Mouse (Mus musculus): ENCODE measurements around the gene Olfr651. TPM values are rescaled to one million over a fixed set of nuclear protein-coding genes. Genes with fewer than 3 reads are reported as not detected.

The Olfr651 gene
- polyA plus RNA-seq, 1 experiment from 2014 or later: 0.16 TPM

DNA sequence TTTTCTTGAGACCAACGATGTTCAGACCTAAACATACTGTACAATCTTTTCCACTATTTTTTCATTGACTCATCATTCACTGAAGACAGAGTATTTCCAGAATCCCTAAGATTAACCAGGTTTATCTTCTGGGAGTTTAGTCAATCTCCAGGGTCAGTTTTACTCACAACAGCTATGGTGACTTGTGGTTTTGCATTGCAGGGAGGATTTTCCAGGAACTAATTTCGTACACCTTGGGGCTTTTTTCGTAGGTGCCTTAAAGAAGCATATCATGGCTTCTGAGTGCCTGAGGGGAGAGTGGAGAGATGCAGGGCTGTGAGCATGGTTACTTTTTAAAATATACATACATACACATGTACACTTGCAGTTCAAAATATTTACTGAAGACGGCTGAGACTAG is 36.8 kb downstream of the Olfr651 start, which contains the start of gene Olfr654:
TSS of gene Olfr654 (plus strand) at position 301 of the 400 bp plus-strand sequence.
- Histone ChIP-seq H3K4me1 (ENCODE audit: control insufficient read depth, insufficient read depth, low read length) (no peaks in the 10 kb centered on the region), H3K9ac (replicated peaks; ENCODE audit: low read depth, low read length) (no peak within 1 kb of the TSS), H3K27ac (ENCODE audit: low read depth, low read length) (no peak within 1 kb of the TSS), H3K36me3 (ENCODE audit: control insufficient read depth, insufficient read depth, low read length) (no peaks in the 10 kb centered on the region), H3K9me3 (ENCODE audit: control insufficient read depth, low read length) (no peaks in the 10 kb centered on the region), H3K27me3 (ENCODE audit: control insufficient read depth, insufficient read depth, low read length) (no peaks in the 10 kb centered on the region), H3K4me2 (ENCODE audit: low read depth, low read length) (no peak within 1 kb of the TSS), H3K4me3 (ENCODE audit: low read depth, low read length) (no peak within 1 kb of the TSS)
- ATAC-seq (ENCODE audit: low read depth): no peak
- 94% methylated on average over 4 of the region's 4 CpGs for WGBS

DNA sequence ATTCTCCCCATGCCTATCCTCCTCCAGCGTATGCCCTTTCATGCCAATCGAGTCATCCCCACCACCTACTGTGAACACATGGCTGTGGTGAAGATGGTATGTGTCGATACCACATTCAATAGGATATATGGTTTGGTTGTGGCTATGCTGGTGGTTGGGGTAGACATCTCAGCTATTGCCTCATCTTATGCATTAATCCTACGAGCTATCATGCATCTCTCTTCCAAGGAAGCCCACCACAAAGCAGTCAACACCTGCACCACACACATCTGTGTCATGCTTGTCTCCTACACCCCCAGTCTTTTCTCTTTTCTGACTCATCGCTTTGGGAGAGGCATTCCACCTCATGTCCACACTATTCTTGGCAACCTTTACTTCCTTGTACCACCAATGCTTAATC is 38.3 kb downstream of the Olfr651 start:
- no peaks in the 10 kb centered on the region for H3K36me3 ChIP-seq (ENCODE audit: control insufficient read depth, insufficient read depth, low read length)
- no peak overlapping the region for H3K4me3 ChIP-seq (ENCODE audit: low read depth, low read length)
- no peaks in the 10 kb centered on the region for H3K9me3 ChIP-seq (ENCODE audit: control insufficient read depth, low read length)
- no peak overlapping the region for H3K27ac ChIP-seq (ENCODE audit: low read depth, low read length)
- ATAC-seq (ENCODE audit: low read depth): no peak
- 90% methylated on average over 5 of the region's 5 CpGs for whole genome bisulfite sequencing
- H3K27me3 ChIP-seq (ENCODE audit: control insufficient read depth, insufficient read depth, low read length): no peaks in the 10 kb centered on the region
- no peak overlapping the region for H3K9ac ChIP-seq (replicated peaks; ENCODE audit: low read depth, low read length)
- H3K4me2 ChIP-seq (ENCODE audit: low read depth, low read length): no peak overlapping the region
- no peaks in the 10 kb centered on the region for H3K4me1 ChIP-seq (ENCODE audit: control insufficient read depth, insufficient read depth, low read length)

DNA sequence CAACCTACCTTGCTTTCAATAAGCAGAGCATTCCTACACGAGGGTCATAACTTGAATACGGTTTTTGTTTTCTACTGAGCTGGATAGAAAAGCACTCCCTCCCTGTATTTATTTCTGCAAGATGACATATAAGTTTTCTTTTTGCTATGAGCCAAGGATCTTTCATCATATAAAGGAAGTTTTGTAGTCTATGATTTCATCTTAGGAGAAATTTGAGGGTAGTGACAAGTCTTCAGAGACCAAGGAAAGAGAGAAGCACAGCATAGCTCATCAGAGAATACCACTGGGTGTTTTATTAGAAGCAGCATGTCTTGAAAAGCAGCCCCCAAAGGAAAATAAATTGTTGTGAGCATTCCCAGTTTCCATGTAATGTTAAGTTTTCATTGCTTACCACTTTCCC is 51.7 kb downstream of the Olfr651 start, which contains the start of gene Olfr655:
TSS of gene Olfr655 (minus strand) at position 101 of the 400 bp plus-strand sequence.
- Histone ChIP-seq H3K9me3 (ENCODE audit: control insufficient read depth, low read length) (no peaks in the 10 kb centered on the region), H3K4me1 (ENCODE audit: control insufficient read depth, insufficient read depth, low read length) (no peaks in the 10 kb centered on the region), H3K4me3 (ENCODE audit: low read depth, low read length) (no peak within 1 kb of the TSS), H3K27ac (ENCODE audit: low read depth, low read length) (no peak within 1 kb of the TSS), H3K9ac (replicated peaks; ENCODE audit: low read depth, low read length) (no peak within 1 kb of the TSS), H3K36me3 (ENCODE audit: control insufficient read depth, insufficient read depth, low read length) (no peaks in the 10 kb centered on the region), H3K27me3 (ENCODE audit: control insufficient read depth, insufficient read depth, low read length) (no peaks in the 10 kb centered on the region), H3K4me2 (ENCODE audit: low read depth, low read length) (no peak within 1 kb of the TSS)
- no peak for ATAC-seq (ENCODE audit: low read depth)
- 88% methylated on average over 2 of the region's 2 CpGs for WGBS

DNA sequence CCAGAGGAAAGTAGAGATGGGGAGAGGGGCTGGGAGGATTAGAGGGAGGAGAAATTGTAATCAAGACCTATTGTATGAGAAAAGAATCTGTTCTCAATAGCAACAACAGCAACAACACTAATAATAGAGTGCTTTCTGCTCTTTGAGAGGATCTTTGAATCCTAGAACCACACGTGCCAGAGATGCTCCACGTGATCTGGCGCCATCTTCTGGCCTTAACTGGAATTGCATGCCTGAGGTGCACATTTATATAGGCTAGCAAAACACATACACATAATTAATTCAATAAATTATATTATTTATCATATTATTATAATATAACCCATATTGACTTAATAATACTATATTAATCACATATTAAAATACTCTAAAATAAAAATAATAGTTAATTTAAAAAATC is 53.2 kb downstream of the Olfr651 start:
- Histone ChIP-seq H3K9me3 (ENCODE audit: control insufficient read depth, low read length) (no peaks in the 10 kb centered on the region), H3K4me3 (ENCODE audit: low read depth, low read length) (no peak overlapping the region), H3K27ac (ENCODE audit: low read depth, low read length) (no peak overlapping the region), H3K9ac (replicated peaks; ENCODE audit: low read depth, low read length) (no peak overlapping the region), H3K4me2 (ENCODE audit: low read depth, low read length) (no peak overlapping the region), H3K27me3 (ENCODE audit: control insufficient read depth, insufficient read depth, low read length) (no peaks in the 10 kb centered on the region), H3K36me3 (ENCODE audit: control insufficient read depth, insufficient read depth, low read length) (no peaks in the 10 kb centered on the region), H3K4me1 (ENCODE audit: control insufficient read depth, insufficient read depth, low read length) (no peaks in the 10 kb centered on the region)
- no peak for ATAC-seq (ENCODE audit: low read depth)
- 6% methylated on average over 3 of the region's 3 CpGs for WGBS

Other genes starting within 250 kb of the Olfr651 start
- 1.6 and 2.5 TPM in 2 replicates for gene Trim12a, start 234.7 kb upstream of the Olfr651 start, polyA plus RNA-seq (2014; fragmentation: Nextera tagmentation; extraction: Ambion mirVana)
- gene Trim34b, start 220.7 kb upstream of the Olfr651 start, polyA plus RNA-seq (2014; fragmentation: Nextera tagmentation; extraction: Ambion mirVana): not detected in 2 replicates
- gene Trim12c, start 196.8 kb upstream of the Olfr651 start, polyA plus RNA-seq (2014; fragmentation: Nextera tagmentation; extraction: Ambion mirVana): 0.66 and 0.88 TPM in 2 replicates
- not detected in 2 replicates for gene Trim30b, start 180.2 kb upstream of the Olfr651 start, polyA plus RNA-seq (2014; fragmentation: Nextera tagmentation; extraction: Ambion mirVana)
- gene Trim30c, start 149.3 kb upstream of the Olfr651 start, polyA plus RNA-seq (2014; fragmentation: Nextera tagmentation; extraction: Ambion mirVana): 0.26 TPM in 1 of 2 replicates, not detected in the other
- gene Trim30a, start 84.9 kb upstream of the Olfr651 start, polyA plus RNA-seq (2014; fragmentation: Nextera tagmentation; extraction: Ambion mirVana): 0.15 and 1.1 TPM in 2 replicates
- gene Trim30d, start 42.3 kb upstream of the Olfr651 start, polyA plus RNA-seq (2014; fragmentation: Nextera tagmentation; extraction: Ambion mirVana): 0.21 and 0.24 TPM in 2 replicates
- gene Olfr652, start 10.8 kb downstream of the Olfr651 start, polyA plus RNA-seq (2014; fragmentation: Nextera tagmentation; extraction: Ambion mirVana): 0.11 TPM in 1 of 2 replicates, not detected in the other
- gene Olfr653, start 27.2 kb downstream of the Olfr651 start, polyA plus RNA-seq (2014; fragmentation: Nextera tagmentation; extraction: Ambion mirVana): not detected in 2 replicates
- not detected in 2 replicates for gene Olfr654, start 36.9 kb downstream of the Olfr651 start, polyA plus RNA-seq (2014; fragmentation: Nextera tagmentation; extraction: Ambion mirVana)
- gene Olfr655, start 51.6 kb downstream of the Olfr651 start, polyA plus RNA-seq (2014; fragmentation: Nextera tagmentation; extraction: Ambion mirVana): 0.27 TPM in 1 of 2 replicates, not detected in the other
- not detected in 2 replicates for gene Olfr656, start 63.8 kb downstream of the Olfr651 start, polyA plus RNA-seq (2014; fragmentation: Nextera tagmentation; extraction: Ambion mirVana)
- gene Olfr657, start 74.7 kb downstream of the Olfr651 start, polyA plus RNA-seq (2014; fragmentation: Nextera tagmentation; extraction: Ambion mirVana): not detected in 2 replicates
- gene Olfr658, start 97.2 kb downstream of the Olfr651 start, polyA plus RNA-seq (2014; fragmentation: Nextera tagmentation; extraction: Ambion mirVana): 0.09 and 0.16 TPM in 2 replicates
- not detected in 2 replicates for gene Olfr659, start 116.6 kb downstream of the Olfr651 start, polyA plus RNA-seq (2014; fragmentation: Nextera tagmentation; extraction: Ambion mirVana)
- not detected in 2 replicates for gene Olfr661, start 136.4 kb downstream of the Olfr651 start, polyA plus RNA-seq (2014; fragmentation: Nextera tagmentation; extraction: Ambion mirVana)
- not detected in 2 replicates for gene Usp17le, start 227.3 kb downstream of the Olfr651 start, polyA plus RNA-seq (2014; fragmentation: Nextera tagmentation; extraction: Ambion mirVana)

Data from neural tube, embryonic 14.5 days (tissue).